Mouse (Mus musculus) liver, embryonic 16.5 days (tissue): ENCODE data around the gene Kazn. TPM values are rescaled to one million over a fixed set of nuclear protein-coding genes. Genes with fewer than 3 reads are reported as not detected.

ENCODE experiments used
- ATAC-seq: fragments of 200-750 bp; cut with Nextera tagmentation; 2 replicates; pipeline ENCODE4 v1.8.0; 2017; ENCODE audit warnings: low read depth, mild to moderate bottlenecking, moderate number of reproducible peaks, moderate library complexity
- H3K27ac ChIP-seq: fragments of 300-500 bp; sonication (generic); 2 replicates; pipeline ENCODE4 v1.5.1; 2014; ENCODE audit warnings: mild to moderate bottlenecking, low read length
- H3K27me3 ChIP-seq: fragments of 300-500 bp; sonication (generic); 2 replicates; pipeline ENCODE4 v1.6.1; 2014; ENCODE audit warnings: low read depth, low read length, mixed read lengths; ENCODE audit not compliant: control insufficient read depth, insufficient read depth
- H3K36me3 ChIP-seq: fragments of 300-500 bp; sonication (generic); 2 replicates; pipeline ENCODE4 v1.6.1; 2014; ENCODE audit warnings: mild to moderate bottlenecking; ENCODE audit not compliant: control insufficient read depth, insufficient read depth
- H3K4me1 ChIP-seq: fragments of 300-500 bp; sonication (generic); 2 replicates; pipeline ENCODE4 v1.6.1; 2014; ENCODE audit warnings: low read depth, low read length, mixed read lengths; ENCODE audit not compliant: control insufficient read depth
- H3K4me2 ChIP-seq: fragments of 300-500 bp; sonication (generic); 2 replicates; pipeline ENCODE4 v1.6.1; 2014; ENCODE audit warnings: low read depth, low read length, mixed read lengths
- H3K4me3 ChIP-seq: fragments of 300-500 bp; sonication (generic); 2 replicates; pipeline ENCODE4 v1.5.1; 2014; ENCODE audit warnings: low read depth, mild to moderate bottlenecking, low read length
- H3K9ac ChIP-seq: fragments of 300-500 bp; sonication (generic); 2 replicates; pipeline ENCODE4 v1.6.1; 2014; ENCODE audit warnings: low read depth, low read length
- H3K9me3 ChIP-seq: fragments of 300-500 bp; sonication (generic); replicated peaks from 2 replicates; pipeline ENCODE4 v1.6.1; 2016; ENCODE audit warnings: low read length; ENCODE audit not compliant: control insufficient read depth
- whole genome bisulfite sequencing: fragments of 180-500 bp; shearing (Covaris S2); extraction: QIAGEN DNeasy Blood & Tissue Kit; methylation state at CpG from one replicate; pipeline ENCODE4 v1.1.7; 2014; ENCODE audit not compliant: insufficient replicate concordance; 5-methylcytosine and 5-hydroxymethylcytosine counted together
- polyA plus RNA-seq: library from polyadenylated mRNA; unstranded; fragments of >200 nt; fragmentation: Nextera tagmentation; extraction: Ambion mirVana; gene quantifications from 2 replicates; pipeline ENCODE4 v1.2.1, GENCODE M21; 2015

Kazn gene
- polyA plus RNA-seq, 1 experiment from 2014 or later = 0.37 TPM

GRCm38 (mm10) chr4:142235426-142235825, 3.8 kb downstream of the Kazn start:
- Histone ChIP-seq H3K36me3 (no peaks in the 10 kb centered on the region), H3K27ac (no peak overlapping the region), H3K9ac (no peak overlapping the region), H3K4me1 (no peaks in the 10 kb centered on the region), H3K9me3 (no peaks in the 10 kb centered on the region), H3K4me2 (no peak overlapping the region), H3K4me3 (no peak overlapping the region), H3K27me3 (peaks cover 12% of the 10 kb centered on the region)
- WGBS = 59% methylated on average over 11 of the region's 11 CpGs
- ATAC-seq = no peak

- Histone ChIP-seq H3K27me3 (peaks cover 12% of the 10 kb centered on the region), H3K27ac (no peak overlapping the region), H3K9me3 (no peaks in the 10 kb centered on the region), H3K4me3 (no peak overlapping the region), H3K4me2 (no peak overlapping the region), H3K36me3 (no peaks in the 10 kb centered on the region), H3K9ac (no peak overlapping the region), H3K4me1 (peaks cover under 1% of the 10 kb centered on the region)
- 74% methylated on average over 9 of the region's 9 CpGs for WGBS
- no peak for ATAC-seq
Observed at GRCm38 (mm10) chr4:142234828-142235227, 4.4 kb downstream of the Kazn start.

GRCm38 (mm10) chr4:142228821-142229575, 10.2 kb downstream of the Kazn start:
- ATAC-seq = no peak
- WGBS = 48% methylated on average over 13 of the region's 13 CpGs
- H3K9me3 ChIP-seq = no peaks in the 10 kb centered on the region
- H3K9ac ChIP-seq = no peak overlapping the region
- no peak overlapping the region for H3K4me3 ChIP-seq
- H3K27me3 ChIP-seq = no peaks in the 10 kb centered on the region
- H3K4me1 ChIP-seq = peaks cover 10% of the 10 kb centered on the region
- H3K27ac ChIP-seq = no peak overlapping the region
- H3K4me2 ChIP-seq = no peak overlapping the region
- no peaks in the 10 kb centered on the region for H3K36me3 ChIP-seq

- no peaks in the 10 kb centered on the region for H3K9me3 ChIP-seq
- WGBS = 56% methylated on average over 9 of the region's 9 CpGs
- ATAC-seq = no peak
- no peak overlapping the region for H3K4me3 ChIP-seq
- H3K27ac ChIP-seq = no peak overlapping the region
- H3K9ac ChIP-seq = no peak overlapping the region
- no peak overlapping the region for H3K4me2 ChIP-seq
- H3K36me3 ChIP-seq = no peaks in the 10 kb centered on the region
- H3K4me1 ChIP-seq = peaks cover 2% of the 10 kb centered on the region; the same call in 1 of the 2 replicates
- no peaks in the 10 kb centered on the region for H3K27me3 ChIP-seq
Observed at GRCm38 (mm10) chr4:142223898-142224645, 15.1 kb downstream of the Kazn start.

GRCm38 (mm10) chr4:142222385-142222784, 16.8 kb downstream of the Kazn start:
- Histone ChIP-seq H3K27ac (no peak overlapping the region), H3K4me3 (no peak overlapping the region), H3K4me1 (no peaks in the 10 kb centered on the region), H3K9ac (no peak overlapping the region), H3K9me3 (no peaks in the 10 kb centered on the region), H3K36me3 (no peaks in the 10 kb centered on the region), H3K27me3 (no peaks in the 10 kb centered on the region), H3K4me2 (no peak overlapping the region)
- no peak for ATAC-seq
- WGBS = 63% methylated on average over 1 of the region's 1 CpGs

GRCm38 (mm10) chr4:142221757-142222072, 17.5 kb downstream of the Kazn start:
- Histone ChIP-seq H3K4me3 (no peak overlapping the region), H3K27ac (no peak overlapping the region), H3K27me3 (no peaks in the 10 kb centered on the region), H3K4me2 (no peak overlapping the region), H3K36me3 (no peaks in the 10 kb centered on the region), H3K9ac (no peak overlapping the region), H3K4me1 (no peaks in the 10 kb centered on the region), H3K9me3 (no peaks in the 10 kb centered on the region)
- ATAC-seq = no peak
- WGBS = 58% methylated on average over 5 of the region's 5 CpGs

GRCm38 (mm10) chr4:142221025-142221756, 18.0 kb downstream of the Kazn start:
- Histone ChIP-seq H3K9ac (no peak overlapping the region), H3K9me3 (no peaks in the 10 kb centered on the region), H3K36me3 (no peaks in the 10 kb centered on the region), H3K27ac (no peak overlapping the region), H3K4me3 (no peak overlapping the region), H3K4me2 (no peak overlapping the region), H3K27me3 (no peaks in the 10 kb centered on the region), H3K4me1 (no peaks in the 10 kb centered on the region)
- 67% methylated on average over 18 of the region's 18 CpGs for WGBS
- no peak; the same call in 1 of the 2 replicates for ATAC-seq

GRCm38 (mm10) chr4:142218997-142219396, 20.2 kb downstream of the Kazn start:
- ATAC-seq = no peak
- Histone ChIP-seq H3K27me3 (no peaks in the 10 kb centered on the region), H3K27ac (no peak overlapping the region), H3K9me3 (no peaks in the 10 kb centered on the region), H3K4me1 (no peaks in the 10 kb centered on the region), H3K4me2 (no peak overlapping the region), H3K4me3 (no peak overlapping the region), H3K9ac (no peak overlapping the region), H3K36me3 (no peaks in the 10 kb centered on the region)
- 56% methylated on average over 8 of the region's 8 CpGs for WGBS

GRCm38 (mm10) chr4:142217048-142217447, 22.2 kb downstream of the Kazn start:
- Histone ChIP-seq H3K9me3 (no peaks in the 10 kb centered on the region), H3K27me3 (no peaks in the 10 kb centered on the region), H3K4me1 (no peaks in the 10 kb centered on the region), H3K4me2 (no peak overlapping the region), H3K4me3 (no peak overlapping the region), H3K27ac (no peak overlapping the region), H3K9ac (no peak overlapping the region), H3K36me3 (no peaks in the 10 kb centered on the region)
- WGBS = 70% methylated on average over 6 of the region's 6 CpGs
- no peak for ATAC-seq
